Mouse (Mus musculus) testis, postnatal 10 days (tissue): ENCODE measurements at regions not wholly inside any gene's neighbourhood (a gene's known extent, or its start where the extent isn't known, plus 50 kb on each side); places are given as distances from the start of the nearest gene placed in this dataset.
A peak's percentile ranks its signal among the peaks of the same experiment; 100 is the strongest.

Source experiments
- DNase-seq: peaks from one replicate; pipeline ENCODE4 v3.0.0; 2021; ENCODE audit warnings: low spot score

DNA sequence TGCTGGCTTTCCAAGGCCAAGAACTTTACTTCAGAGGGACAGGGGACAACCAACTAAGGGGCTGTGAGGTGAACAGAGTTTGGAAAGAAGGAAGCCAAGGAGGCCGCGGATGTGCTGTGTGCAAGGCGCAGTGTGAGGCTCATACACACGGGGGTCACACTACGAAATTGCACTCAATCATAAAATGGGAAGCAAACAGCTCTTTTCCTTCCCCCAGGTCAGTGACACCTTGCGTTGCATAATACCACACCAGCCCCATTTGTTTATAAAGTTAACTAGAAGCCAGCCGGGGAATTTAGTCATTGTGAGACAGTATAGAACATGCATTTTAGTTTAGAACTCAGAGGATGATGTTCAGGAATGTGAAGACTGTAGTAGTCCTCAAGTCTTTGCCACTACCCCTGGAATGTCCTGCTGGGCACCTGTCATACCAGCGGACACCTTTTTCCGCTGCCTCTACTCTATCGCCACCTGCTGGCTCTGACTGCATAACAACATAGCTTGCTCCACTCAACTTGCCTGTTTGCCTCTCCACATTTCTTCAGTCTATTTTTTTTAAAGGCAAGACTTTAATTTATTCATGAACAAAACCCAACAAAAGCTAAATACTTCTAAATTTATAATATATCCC is 82.5 kb upstream of the Zfp648 start:
- peak; percentile 90 for DNase-seq

DNA sequence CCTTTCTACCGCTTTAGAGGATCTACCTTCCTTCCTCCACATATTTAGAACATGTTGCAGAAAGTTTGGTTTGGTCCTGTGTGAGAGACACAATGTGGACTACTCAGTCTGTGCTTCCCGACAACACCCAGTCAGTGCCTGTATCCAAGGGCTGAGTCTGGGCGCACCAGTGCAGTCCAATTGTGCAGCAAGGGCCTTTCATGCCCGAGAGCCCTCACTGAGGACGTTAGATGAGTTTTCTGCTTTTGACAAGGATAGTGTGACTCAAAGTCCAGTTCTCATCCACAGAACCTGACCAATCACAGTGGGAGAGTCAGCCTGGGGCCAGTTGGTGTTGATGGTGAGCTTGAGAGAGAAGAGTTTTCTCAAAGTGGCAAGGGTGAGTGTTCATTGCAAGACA is 81.4 kb upstream of the Zfp648 start:
- DNase-seq, result no peak

DNA sequence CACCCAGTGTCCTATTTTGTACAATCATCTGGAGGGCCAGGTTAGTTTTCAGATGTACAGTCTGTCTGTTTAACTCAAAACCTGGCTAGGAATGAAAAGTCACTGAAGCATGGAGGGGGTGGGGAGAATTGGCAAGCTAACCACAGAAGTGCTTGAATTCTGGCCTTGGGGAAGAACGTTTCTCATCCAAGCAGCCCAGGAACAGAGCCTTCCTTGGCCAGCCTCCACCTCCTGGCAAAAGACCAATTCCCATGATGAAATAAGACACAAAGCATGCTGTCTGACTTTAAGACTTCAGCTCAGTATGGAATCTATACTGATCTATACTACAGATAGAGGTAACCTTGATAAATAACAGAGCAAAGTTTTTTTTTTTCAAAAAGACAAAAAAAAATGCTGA is 80.3 kb upstream of the Zfp648 start:
- DNase-seq, result peak; percentile 96

DNA sequence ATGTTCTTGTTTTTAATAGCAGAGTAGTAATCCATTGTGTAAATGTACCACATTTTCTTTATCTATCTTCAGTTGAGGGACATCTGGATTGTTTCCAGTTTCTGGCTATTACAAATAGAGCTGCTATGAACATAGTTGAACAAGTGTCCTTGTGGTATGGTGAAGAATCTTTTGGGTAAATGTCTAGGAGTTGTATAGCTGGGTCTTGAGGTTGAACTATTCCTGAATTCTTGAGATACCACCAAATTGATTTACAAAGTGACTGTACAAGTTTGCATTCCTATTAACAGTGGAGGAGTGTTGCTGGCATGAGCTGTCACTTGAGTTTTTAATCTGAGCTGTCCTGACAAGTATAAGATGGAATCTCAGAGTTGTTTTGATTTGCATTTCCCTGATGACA is 76.0 kb upstream of the Zfp648 start:
- DNase-seq, result no peak

DNA sequence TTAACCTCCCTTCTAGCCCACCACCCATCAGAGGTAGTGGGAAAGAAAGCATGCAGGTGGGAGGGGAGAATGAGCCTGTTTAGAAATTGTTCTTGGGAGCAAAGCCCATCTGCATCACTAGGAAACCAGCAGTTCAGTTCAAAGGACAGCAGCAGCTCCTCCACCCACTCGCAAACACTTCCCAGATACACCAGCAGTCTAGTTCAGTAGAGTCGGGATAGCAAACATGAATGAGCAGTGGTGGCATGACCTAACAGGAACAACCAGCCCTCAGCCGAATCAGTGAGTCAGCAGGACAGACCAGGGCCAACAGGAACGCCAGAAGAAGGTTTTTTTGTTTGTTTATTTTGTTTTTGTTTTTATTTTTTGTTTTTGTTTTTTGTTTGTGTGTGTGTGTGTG is 74.5 kb upstream of the Zfp648 start:
- no peak for DNase-seq

DNA sequence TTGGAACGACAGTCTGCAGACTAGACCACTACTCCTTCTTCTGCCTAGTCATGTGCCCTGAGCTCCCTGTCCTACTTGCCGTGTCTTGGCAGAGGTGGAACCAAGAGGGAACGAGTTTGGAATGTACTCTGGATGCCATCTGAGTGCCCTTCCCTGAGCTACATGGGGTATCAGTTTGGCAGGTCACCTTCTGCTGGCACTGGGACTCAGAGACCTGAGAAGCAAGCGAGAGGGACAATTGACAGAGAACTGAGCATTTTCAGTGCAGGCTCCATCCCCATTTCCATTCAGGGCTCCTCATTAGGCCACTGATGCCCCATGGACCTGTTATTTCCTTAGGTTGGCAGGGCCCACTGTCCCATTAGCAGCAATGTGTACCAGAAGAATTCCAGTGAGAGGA is 61.5 kb upstream of the Zfp648 start:
- DNase-seq, result no peak

DNA sequence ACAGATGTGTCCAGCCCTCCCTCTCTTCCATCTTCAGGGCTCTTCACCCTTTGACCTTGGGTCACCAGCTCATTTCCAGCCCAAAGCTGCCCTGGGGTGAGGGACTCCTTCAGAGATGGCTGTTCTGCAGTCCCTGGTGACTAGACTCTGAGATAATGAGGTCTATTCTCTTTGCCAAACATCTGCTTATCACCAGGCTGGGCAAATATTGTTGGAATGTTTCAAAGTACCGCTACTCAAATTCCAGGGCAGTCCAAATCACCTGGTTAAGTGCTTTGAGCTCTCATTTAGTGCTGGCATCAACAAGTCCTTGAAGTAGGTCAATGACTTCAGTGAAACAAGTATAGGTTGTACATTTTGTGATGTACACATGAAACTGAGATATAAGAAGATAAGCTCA is 57.3 kb upstream of the Zfp648 start:
- no peak for DNase-seq

DNA sequence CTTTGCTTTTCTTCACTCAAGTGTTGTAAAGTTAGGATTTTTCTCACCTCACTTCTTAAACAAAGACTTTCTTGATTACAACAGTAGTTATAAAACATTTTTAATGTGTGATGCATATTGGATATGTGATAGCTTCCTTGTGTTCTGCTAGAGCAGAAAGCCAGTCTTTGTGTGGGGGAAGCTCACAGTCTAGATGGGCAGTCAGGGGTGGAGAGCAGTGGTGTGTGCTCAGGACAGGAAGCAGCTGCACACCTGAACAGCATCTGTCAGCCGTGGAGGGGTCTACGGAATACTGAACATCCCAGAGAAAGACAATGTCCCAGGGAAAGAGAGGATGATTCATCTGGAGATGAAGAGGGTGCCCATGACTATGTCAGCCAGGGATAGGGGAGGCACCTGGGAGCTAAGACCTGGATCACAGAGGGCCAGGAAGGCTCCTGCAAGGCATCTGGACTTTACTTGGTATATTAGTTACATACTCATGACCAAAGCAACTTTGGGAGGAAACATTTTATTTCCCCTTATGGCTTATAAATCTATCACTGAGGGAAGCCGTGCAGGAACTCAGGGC is 53.9 kb upstream of the Zfp648 start:
- DNase-seq, result no peak

DNA sequence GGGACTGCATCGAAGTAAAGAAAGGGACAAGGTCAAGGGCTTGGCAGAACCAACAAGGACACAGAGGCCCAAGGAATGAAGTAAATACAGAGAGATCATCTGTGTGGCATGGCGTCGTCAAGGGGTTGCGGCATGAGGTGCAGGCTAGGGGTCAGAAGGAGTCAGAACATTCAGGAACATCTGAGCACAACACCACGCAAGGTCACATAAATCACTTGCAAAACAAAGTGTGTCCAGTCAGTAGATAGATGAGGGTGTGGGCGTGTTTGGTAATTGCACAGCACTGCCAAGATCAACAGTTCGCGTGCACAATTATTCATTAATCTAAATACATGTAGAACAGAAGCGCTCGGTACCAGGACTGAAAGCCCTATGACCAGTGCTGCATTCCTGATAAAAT is 52.0 kb upstream of the Zfp648 start:
- DNase-seq, result no peak

DNA sequence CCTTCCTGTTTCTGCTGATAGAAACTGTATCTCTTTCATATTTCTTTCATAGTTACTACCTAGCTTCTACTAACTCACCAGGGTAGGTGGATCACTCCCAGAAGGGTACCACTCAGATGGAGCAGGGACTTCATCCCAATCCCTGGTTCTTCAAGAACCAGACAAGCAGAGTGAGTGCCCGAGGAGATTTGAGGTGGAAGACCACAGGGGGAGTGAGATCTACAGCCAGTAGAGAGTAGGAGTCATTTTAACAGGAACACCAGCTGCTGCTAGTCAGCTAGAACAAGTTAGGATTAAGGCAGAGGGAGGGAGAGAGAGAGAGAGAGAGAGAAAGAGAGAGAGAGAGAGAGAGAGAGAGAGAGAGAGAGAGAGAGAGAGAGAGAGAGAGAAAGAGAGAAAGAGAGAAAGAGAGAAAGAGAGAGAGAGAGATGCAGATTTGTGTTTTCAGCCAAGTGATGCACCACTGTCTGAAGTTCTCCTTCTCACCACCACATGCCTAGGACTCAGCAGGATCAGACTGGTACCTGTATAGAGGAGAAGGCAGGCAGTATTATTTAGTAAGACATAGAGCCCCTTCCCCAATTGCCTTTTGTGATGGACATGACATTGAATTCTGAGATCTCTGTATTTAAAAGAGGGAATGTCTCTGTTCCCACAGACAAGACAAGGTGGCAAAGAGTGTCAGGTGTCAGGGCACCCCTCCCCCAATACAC is 51.4 kb upstream of the Zfp648 start:
- no peak for DNase-seq

DNA sequence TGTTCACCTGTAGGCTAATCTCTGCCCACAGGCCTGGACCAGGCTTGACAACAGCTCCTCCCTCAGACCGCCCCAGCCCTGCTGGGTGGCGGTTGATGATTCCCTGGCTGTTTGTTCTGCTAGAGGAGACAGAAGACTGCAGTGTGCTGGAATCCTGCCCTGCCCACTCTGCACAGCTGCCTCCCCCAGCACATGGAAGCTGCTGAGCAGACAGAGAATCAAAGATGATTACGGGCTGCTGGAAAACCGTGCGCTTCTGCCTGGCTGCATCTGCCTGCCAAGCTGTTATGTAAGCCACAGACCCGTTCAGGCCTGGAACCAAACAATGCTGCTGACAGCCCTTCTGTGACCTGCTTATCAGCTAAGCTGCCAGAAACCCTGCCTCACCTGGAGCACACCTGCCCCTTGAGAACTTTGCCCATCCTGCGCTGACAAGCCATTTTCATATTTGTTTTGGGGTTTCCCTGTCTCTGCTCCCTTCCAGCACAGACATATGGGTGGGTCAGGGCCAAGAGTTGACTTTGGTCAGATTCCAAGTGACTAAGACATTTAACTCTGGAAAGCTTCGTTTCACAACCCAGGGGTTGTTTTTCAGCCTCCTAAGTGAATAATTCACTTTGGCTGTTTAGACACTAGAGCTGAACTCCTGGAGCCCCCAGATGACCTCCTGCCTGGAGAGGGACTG is 50.7 kb upstream of the Zfp648 start:
- peak; percentile 78 for DNase-seq
